Mouse (Mus musculus): Measurements from ENCODE around the gene Unc79. TPM values are rescaled to one million over a fixed set of nuclear protein-coding genes. Genes with fewer than 3 reads are reported as not detected.

Unc79 gene
- polyA plus RNA-seq, 1 experiment from 2014 or later = 0.17 TPM

DNA sequence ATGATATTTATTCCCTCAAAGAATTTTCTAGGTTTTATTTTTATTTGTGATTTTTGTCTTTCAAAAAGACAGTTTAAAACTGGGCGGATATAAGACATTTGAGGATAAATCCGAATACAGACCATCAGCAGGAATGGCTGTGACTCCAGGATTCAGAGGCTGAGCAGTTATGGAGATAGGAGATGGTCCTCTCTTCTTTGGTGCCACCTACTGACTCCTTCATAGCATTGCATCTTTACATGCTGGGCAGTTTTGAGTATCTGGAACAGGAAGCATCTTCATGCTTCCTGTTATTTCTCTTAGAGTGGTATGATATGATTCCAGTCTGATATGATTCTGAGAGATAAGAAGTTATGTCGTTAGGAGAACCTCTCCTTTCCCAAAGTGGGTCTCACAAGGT lies 116.3 kb downstream of the Unc79 start:
- ATAC-seq (ENCODE audit: low FRiP score, low TSS enrichment) = 0 out of 2 replicates have a peak, but pooled peaks have one; percentile 46
- no peaks in the 10 kb centered on the region for H3K36me3 ChIP-seq (ENCODE audit: insufficient read depth, low read length)
- 0 out of 2 replicates have a peak, but pooled peaks cover 4% of the 10 kb centered on the region for H3K4me1 ChIP-seq (ENCODE audit: insufficient read depth, low read length)
- H3K27me3 ChIP-seq (ENCODE audit: insufficient read depth, low read length) = no peaks in the 10 kb centered on the region
- no peak overlapping the region for H3K4me3 ChIP-seq (ENCODE audit: low read length)
- H3K9me3 ChIP-seq (ENCODE audit: low read length) = peaks cover 4% of the 10 kb centered on the region; the same call in 1 of the 2 replicates
- no peak overlapping the region for H3K9ac ChIP-seq (replicated peaks; ENCODE audit: low read length)
- WGBS = 13% methylated on average over 3 of the region's 3 CpGs
- H3K4me2 ChIP-seq (replicated peaks; ENCODE audit: low read depth, low read length) = no peak overlapping the region
- no peak overlapping the region for H3K27ac ChIP-seq (ENCODE audit: low read length)

- no peak for ATAC-seq (ENCODE audit: low FRiP score, low TSS enrichment)
- Histone ChIP-seq H3K4me1 (ENCODE audit: insufficient read depth, low read length) (0 out of 2 replicates have a peak, but pooled peaks cover 4% of the 10 kb centered on the region), H3K9ac (replicated peaks; ENCODE audit: low read length) (no peak overlapping the region), H3K9me3 (ENCODE audit: low read length) (peaks cover 4% of the 10 kb centered on the region; the same call in 1 of the 2 replicates), H3K27me3 (ENCODE audit: insufficient read depth, low read length) (no peaks in the 10 kb centered on the region), H3K4me2 (replicated peaks; ENCODE audit: low read depth, low read length) (no peak overlapping the region), H3K4me3 (ENCODE audit: low read length) (no peak overlapping the region), H3K27ac (ENCODE audit: low read length) (no peak overlapping the region), H3K36me3 (ENCODE audit: insufficient read depth, low read length) (no peaks in the 10 kb centered on the region)
- 84% methylated on average over 5 of the region's 5 CpGs for WGBS
Measured at GRCm38 (mm10) chr12:103068161-103068560, 119.5 kb downstream of the Unc79 start.

- Histone ChIP-seq H3K9me3 (ENCODE audit: low read length) (peaks cover 4% of the 10 kb centered on the region; the same call in 1 of the 2 replicates), H3K9ac (replicated peaks; ENCODE audit: low read length) (no peak overlapping the region), H3K4me1 (ENCODE audit: insufficient read depth, low read length) (0 out of 2 replicates have a peak, but pooled peaks cover 4% of the 10 kb centered on the region), H3K4me3 (ENCODE audit: low read length) (no peak overlapping the region), H3K36me3 (ENCODE audit: insufficient read depth, low read length) (no peaks in the 10 kb centered on the region), H3K27me3 (ENCODE audit: insufficient read depth, low read length) (no peaks in the 10 kb centered on the region), H3K4me2 (replicated peaks; ENCODE audit: low read depth, low read length) (no peak overlapping the region), H3K27ac (ENCODE audit: low read length) (no peak overlapping the region)
- 46% methylated on average over 12 of the region's 12 CpGs for WGBS
- no peak for ATAC-seq (ENCODE audit: low FRiP score, low TSS enrichment)
Measured at GRCm38 (mm10) chr12:103069565-103069964, 120.9 kb downstream of the Unc79 start.

DNA sequence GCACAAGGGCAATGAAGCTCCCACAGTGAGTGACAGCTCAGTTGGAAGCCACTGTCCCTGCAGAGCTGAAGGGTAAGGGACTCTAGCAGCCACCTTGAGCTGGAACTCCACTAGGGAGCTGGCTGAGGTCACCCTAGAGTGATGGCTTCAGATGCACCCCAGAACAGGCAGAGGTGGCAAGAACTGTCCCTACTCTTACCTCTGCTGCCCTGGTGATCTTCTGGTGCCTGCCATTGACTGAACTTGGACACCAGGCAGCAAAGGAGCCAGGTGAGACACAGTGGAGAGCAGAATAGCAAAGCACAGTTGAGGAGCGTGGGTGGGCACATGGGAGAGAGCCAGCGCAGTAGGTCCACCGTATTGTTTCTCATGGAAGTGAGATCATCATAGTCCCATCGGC lies 125.3 kb downstream of the Unc79 start:
- no peaks in the 10 kb centered on the region for H3K9me3 ChIP-seq (ENCODE audit: low read length)
- no peak for ATAC-seq (ENCODE audit: low FRiP score, low TSS enrichment)
- no peak overlapping the region for H3K4me3 ChIP-seq (ENCODE audit: low read length)
- no peak overlapping the region for H3K9ac ChIP-seq (replicated peaks; ENCODE audit: low read length)
- 92% methylated on average over 4 of the region's 4 CpGs for WGBS
- 0 out of 2 replicates have a peak, but pooled peaks cover 4% of the 10 kb centered on the region for H3K4me1 ChIP-seq (ENCODE audit: insufficient read depth, low read length)
- H3K27ac ChIP-seq (ENCODE audit: low read length) = no peak overlapping the region
- H3K4me2 ChIP-seq (replicated peaks; ENCODE audit: low read depth, low read length) = no peak overlapping the region
- H3K27me3 ChIP-seq (ENCODE audit: insufficient read depth, low read length) = no peaks in the 10 kb centered on the region
- no peaks in the 10 kb centered on the region for H3K36me3 ChIP-seq (ENCODE audit: insufficient read depth, low read length)

- Histone ChIP-seq H3K9me3 (ENCODE audit: low read length) (no peaks in the 10 kb centered on the region), H3K4me3 (ENCODE audit: low read length) (no peak overlapping the region), H3K4me2 (replicated peaks; ENCODE audit: low read depth, low read length) (no peak overlapping the region), H3K36me3 (ENCODE audit: insufficient read depth, low read length) (no peaks in the 10 kb centered on the region), H3K9ac (replicated peaks; ENCODE audit: low read length) (no peak overlapping the region), H3K27ac (ENCODE audit: low read length) (no peak overlapping the region), H3K27me3 (ENCODE audit: insufficient read depth, low read length) (no peaks in the 10 kb centered on the region), H3K4me1 (ENCODE audit: insufficient read depth, low read length) (no peaks in the 10 kb centered on the region)
- WGBS = 57% methylated on average over 7 of the region's 7 CpGs
- ATAC-seq (ENCODE audit: low FRiP score, low TSS enrichment) = no peak
Measured at GRCm38 (mm10) chr12:103078751-103079150, 130.1 kb downstream of the Unc79 start.

DNA sequence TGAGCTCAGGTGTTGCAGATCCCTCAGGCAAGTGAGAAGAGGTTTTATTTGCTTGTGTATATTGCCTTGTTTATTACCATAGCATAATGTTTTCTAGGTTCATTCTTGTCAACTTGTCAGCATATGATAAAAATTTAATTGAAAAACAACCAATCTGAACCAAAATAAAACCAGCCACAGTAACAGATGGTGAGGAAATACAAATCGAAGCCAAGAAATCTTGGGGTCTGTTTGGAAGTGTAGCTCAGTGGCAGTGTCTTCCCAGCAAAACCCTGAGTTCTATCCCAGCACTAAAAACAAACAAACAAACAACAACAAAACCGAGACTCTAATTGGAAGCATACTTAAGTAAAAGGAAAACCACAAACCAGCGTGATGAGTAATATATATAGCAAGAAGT lies 131.4 kb downstream of the Unc79 start:
- H3K4me1 ChIP-seq (ENCODE audit: insufficient read depth, low read length) = no peaks in the 10 kb centered on the region
- no peak overlapping the region for H3K9ac ChIP-seq (replicated peaks; ENCODE audit: low read length)
- WGBS = 78% methylated on average over 3 of the region's 3 CpGs
- H3K36me3 ChIP-seq (ENCODE audit: insufficient read depth, low read length) = no peaks in the 10 kb centered on the region
- H3K27me3 ChIP-seq (ENCODE audit: insufficient read depth, low read length) = no peaks in the 10 kb centered on the region
- no peak overlapping the region for H3K4me2 ChIP-seq (replicated peaks; ENCODE audit: low read depth, low read length)
- no peak overlapping the region for H3K4me3 ChIP-seq (ENCODE audit: low read length)
- no peak for ATAC-seq (ENCODE audit: low FRiP score, low TSS enrichment)
- H3K27ac ChIP-seq (ENCODE audit: low read length) = no peak overlapping the region
- H3K9me3 ChIP-seq (ENCODE audit: low read length) = no peaks in the 10 kb centered on the region

- Histone ChIP-seq H3K9me3 (ENCODE audit: low read length) (no peaks in the 10 kb centered on the region), H3K4me1 (ENCODE audit: insufficient read depth, low read length) (no peaks in the 10 kb centered on the region), H3K9ac (replicated peaks; ENCODE audit: low read length) (no peak overlapping the region), H3K27ac (ENCODE audit: low read length) (no peak overlapping the region), H3K4me2 (replicated peaks; ENCODE audit: low read depth, low read length) (no peak overlapping the region), H3K4me3 (ENCODE audit: low read length) (no peak overlapping the region), H3K27me3 (ENCODE audit: insufficient read depth, low read length) (no peaks in the 10 kb centered on the region), H3K36me3 (ENCODE audit: insufficient read depth, low read length) (no peaks in the 10 kb centered on the region)
- 67% methylated on average over 6 of the region's 6 CpGs for WGBS
- ATAC-seq (ENCODE audit: low FRiP score, low TSS enrichment) = no peak
Measured at GRCm38 (mm10) chr12:103091831-103092230, 143.2 kb downstream of the Unc79 start.

- Histone ChIP-seq H3K27me3 (ENCODE audit: insufficient read depth, low read length) (no peaks in the 10 kb centered on the region), H3K4me1 (ENCODE audit: insufficient read depth, low read length) (no peaks in the 10 kb centered on the region), H3K36me3 (ENCODE audit: insufficient read depth, low read length) (no peaks in the 10 kb centered on the region), H3K4me2 (replicated peaks; ENCODE audit: low read depth, low read length) (no peak overlapping the region), H3K4me3 (ENCODE audit: low read length) (no peak overlapping the region), H3K27ac (ENCODE audit: low read length) (no peak overlapping the region), H3K9ac (replicated peaks; ENCODE audit: low read length) (no peak overlapping the region), H3K9me3 (ENCODE audit: low read length) (no peaks in the 10 kb centered on the region)
- 73% methylated on average over 5 of the region's 5 CpGs for WGBS
- no peak for ATAC-seq (ENCODE audit: low FRiP score, low TSS enrichment)
Measured at GRCm38 (mm10) chr12:103095160-103095559, 146.5 kb downstream of the Unc79 start.

- no peak overlapping the region for H3K4me2 ChIP-seq (replicated peaks; ENCODE audit: low read depth, low read length)
- H3K36me3 ChIP-seq (ENCODE audit: insufficient read depth, low read length) = no peaks in the 10 kb centered on the region
- H3K27ac ChIP-seq (ENCODE audit: low read length) = no peak overlapping the region
- no peaks in the 10 kb centered on the region for H3K27me3 ChIP-seq (ENCODE audit: insufficient read depth, low read length)
- no peak overlapping the region for H3K9ac ChIP-seq (replicated peaks; ENCODE audit: low read length)
- H3K4me1 ChIP-seq (ENCODE audit: insufficient read depth, low read length) = peaks cover 4% of the 10 kb centered on the region; the same call in 1 of the 2 replicates
- WGBS = 68% methylated on average over 1 of the region's 1 CpGs
- no peak for ATAC-seq (ENCODE audit: low FRiP score, low TSS enrichment)
- no peak overlapping the region for H3K4me3 ChIP-seq (ENCODE audit: low read length)
- H3K9me3 ChIP-seq (ENCODE audit: low read length) = no peaks in the 10 kb centered on the region
Measured at GRCm38 (mm10) chr12:103099185-103099584, 150.5 kb downstream of the Unc79 start.

DNA sequence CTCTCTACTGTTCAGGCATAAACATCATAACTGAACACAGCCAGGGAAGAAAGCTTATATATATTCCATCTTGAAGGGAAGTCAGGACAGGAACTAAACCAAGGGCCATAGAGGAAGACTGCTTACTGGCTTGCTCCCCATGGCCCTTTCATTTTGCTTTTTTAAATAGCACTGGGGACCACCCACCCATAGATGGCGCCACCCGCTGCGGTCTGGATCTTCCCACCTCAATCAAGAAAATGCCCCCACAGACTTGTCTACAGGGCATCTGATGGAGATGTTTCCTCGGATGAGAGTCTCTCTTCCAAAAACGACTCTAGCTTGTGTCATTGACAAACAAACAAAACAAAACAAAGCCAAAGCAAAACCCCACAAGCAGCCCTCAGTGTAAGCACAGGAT lies 151.4 kb downstream of the Unc79 start:
- no peak overlapping the region for H3K4me3 ChIP-seq (ENCODE audit: low read length)
- H3K4me1 ChIP-seq (ENCODE audit: insufficient read depth, low read length) = peaks cover 4% of the 10 kb centered on the region; the same call in 1 of the 2 replicates
- WGBS = 72% methylated on average over 5 of the region's 5 CpGs
- H3K27ac ChIP-seq (ENCODE audit: low read length) = no peak overlapping the region
- H3K27me3 ChIP-seq (ENCODE audit: insufficient read depth, low read length) = no peaks in the 10 kb centered on the region
- H3K9ac ChIP-seq (replicated peaks; ENCODE audit: low read length) = no peak overlapping the region
- no peak overlapping the region for H3K4me2 ChIP-seq (replicated peaks; ENCODE audit: low read depth, low read length)
- no peaks in the 10 kb centered on the region for H3K36me3 ChIP-seq (ENCODE audit: insufficient read depth, low read length)
- no peak for ATAC-seq (ENCODE audit: low FRiP score, low TSS enrichment)
- H3K9me3 ChIP-seq (ENCODE audit: low read length) = no peaks in the 10 kb centered on the region

Data from kidney, embryonic 16.5 days (tissue).